Mouse (Mus musculus): ENCODE measurements around the gene Ado.

DNA sequence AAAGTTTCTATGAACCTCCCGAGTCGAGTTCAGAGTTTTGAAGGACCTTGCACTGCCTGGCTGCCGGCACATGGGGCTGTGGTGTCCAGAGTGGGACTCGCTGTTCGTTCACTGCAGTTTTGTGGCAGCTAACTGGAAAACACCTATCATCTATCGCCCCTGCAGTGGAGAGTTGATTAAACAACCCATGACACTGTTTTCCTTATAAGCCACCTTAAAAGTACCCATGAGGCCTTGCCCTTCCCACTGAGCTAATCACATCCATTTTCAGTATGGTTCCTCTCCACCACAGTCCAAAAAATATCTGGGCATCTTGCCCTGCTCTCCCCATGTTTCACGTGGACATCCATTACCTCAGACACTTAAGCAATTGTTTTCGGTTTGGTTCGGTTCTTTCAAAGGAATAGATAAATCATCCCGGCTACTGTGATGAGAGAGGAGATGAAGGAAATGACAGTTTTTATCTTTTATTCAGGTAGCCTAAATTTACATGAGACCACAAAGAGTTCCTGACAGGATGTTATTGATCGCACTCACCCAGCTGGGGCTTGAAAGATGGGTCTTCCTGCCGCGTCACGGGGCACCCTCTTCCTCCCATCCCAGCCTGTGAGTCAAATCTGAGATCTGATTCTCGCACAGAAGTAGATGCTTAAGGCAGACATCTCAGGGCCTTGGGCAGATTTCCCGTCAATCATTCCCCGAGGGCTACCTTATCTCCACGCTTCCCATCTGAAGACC is 37.3 kb upstream of the Ado start:
- no peak for TF ChIP-seq CTCF (IDR thresholded peaks at IDR 0.05; ENCODE audit: low read depth, low read length)
- TF ChIP-seq POLR2AphosphoS5 (IDR thresholded peaks at IDR 0.05; ENCODE audit: insufficient replicate concordance, low read depth, low read length), result no peak
- no peak for TF ChIP-seq TAL1 (conservative IDR thresholded peaks at IDR 0.05; ENCODE audit: low read depth, low read length)
- no peak for TF ChIP-seq GATA1 (IDR thresholded peaks at IDR 0.05; ENCODE audit: borderline replicate concordance, low read length)
- no peak for TF ChIP-seq GATA2 (IDR thresholded peaks at IDR 0.05; ENCODE audit: borderline replicate concordance, low read depth, low read length)
